In the genomic region with DNA sequence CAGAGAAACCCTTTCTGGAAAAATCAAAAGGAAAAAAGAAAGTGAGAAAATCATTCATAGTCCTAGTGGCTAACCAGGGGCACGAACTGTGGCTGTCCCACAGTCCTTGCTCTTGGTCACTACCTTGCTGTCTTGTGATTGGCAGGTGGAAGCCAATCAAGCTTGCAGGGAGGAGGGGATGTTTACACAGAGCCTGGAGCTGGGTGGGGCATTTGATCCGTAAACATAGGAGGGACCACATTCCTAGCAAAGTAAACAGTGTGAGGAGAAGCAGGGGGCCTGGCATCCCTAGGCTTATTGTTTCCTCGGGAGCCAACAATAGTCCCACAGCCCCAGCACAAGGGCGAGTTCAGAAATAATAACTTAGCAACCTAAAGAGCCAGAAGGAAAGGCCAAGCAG, we compare ENCODE assay signal across 18 mouse cellular contexts.
A peak's percentile ranks its signal among the peaks of the same experiment; 100 is the strongest.
DNase-seq lines count a peak whose midpoint lies in the region; ATAC-seq and TF ChIP-seq lines count a peak whose summit lies in the region.
"Had no signal": no experiment of that assay in that cellular context is flagged by ENCODE, and none has a peak within 500 bp of the region (broad histone marks: within the 10 kb centered on the region; RNA-seq: fewer than 3 reads in every experiment).

No protein-coding gene starts in this region.

- DNase-seq in embryonic facial prominence, embryonic 14.5 days (ENCODE audit: low spot score): peak; percentile 9
- no peak for DNase-seq in embryonic facial prominence, embryonic 10.5 days (ENCODE audit: low spot score)
- DNase-seq in embryo, embryonic 10.5 days (ENCODE audit: low spot score): peak; percentile 22
- peak; percentile 48 for DNase-seq in lung, embryonic 14.5 days
- DNase-seq in frontal cortex, postnatal 36 days (ENCODE audit: low spot score in 2 of 2): no peak
- DNase-seq in adrenal gland, adult 2 months: no peak
- DNase-seq: cerebellum, adult 11-12 months; heart, adult 2 months; kidney, adult 9 months; right cerebral cortex, postnatal 25 days; thymus, adult 18-20 months had no signal

- H3K4me2 ChIP-seq in embryonic facial prominence, embryonic 14.5 days (ENCODE audit: low read depth, low read length): no peak overlapping the region
- H3K4me2 ChIP-seq in lung, embryonic 14.5 days: no peak overlapping the region
- no peak overlapping the region for H3K4me2 ChIP-seq in stomach, embryonic 15.5 days
- H3K4me2 ChIP-seq: hindbrain, embryonic 15.5 days; neural tube, embryonic 12.5 days had no signal

- 37% methylated on average over 4 of the region's 4 CpGs for WGBS in embryonic facial prominence, embryonic 14.5 days
- WGBS in embryonic facial prominence, embryonic 10.5 days: 20% methylated on average over 4 of the region's 4 CpGs
- WGBS in lung, embryonic 14.5 days: 22% methylated on average over 4 of the region's 4 CpGs
- 31% methylated on average over 4 of the region's 4 CpGs for WGBS in stomach, embryonic 15.5 days

- no peak overlapping the region for H3K27ac ChIP-seq in embryonic facial prominence, embryonic 14.5 days (replicated peaks; ENCODE audit: low read depth, low read length)
- H3K27ac ChIP-seq in embryonic facial prominence, embryonic 10.5 days (replicated peaks): no peak overlapping the region
- H3K27ac ChIP-seq in lung, embryonic 14.5 days (ENCODE audit: low read depth): no peak overlapping the region
- H3K27ac ChIP-seq in stomach, embryonic 15.5 days: peak overlapping the region; percentile 44; the same call in 1 of the 2 replicates
- H3K27ac ChIP-seq: heart, adult 2 months; hindbrain, embryonic 15.5 days; neural tube, embryonic 12.5 days had no signal

- no peaks in the 10 kb centered on the region for H3K4me1 ChIP-seq in embryonic facial prominence, embryonic 14.5 days (ENCODE audit: control insufficient read depth, insufficient read depth, low read length)
- H3K4me1 ChIP-seq in embryonic facial prominence, embryonic 10.5 days: peaks cover 11% of the 10 kb centered on the region
- peaks cover 11% of the 10 kb centered on the region; the same call in 1 of the 2 replicates for H3K4me1 ChIP-seq in lung, embryonic 14.5 days (ENCODE audit: insufficient read depth)
- H3K4me1 ChIP-seq in stomach, embryonic 15.5 days: peaks cover 13% of the 10 kb centered on the region
- H3K4me1 ChIP-seq: hindbrain, embryonic 15.5 days; neural tube, embryonic 12.5 days had no signal

- no peak overlapping the region for H3K4me3 ChIP-seq in embryonic facial prominence, embryonic 14.5 days (ENCODE audit: low read depth, low read length)
- no peak overlapping the region for H3K4me3 ChIP-seq in embryonic facial prominence, embryonic 10.5 days
- no peak overlapping the region for H3K4me3 ChIP-seq in lung, embryonic 14.5 days (ENCODE audit: low read depth, low read length)
- no peak overlapping the region for H3K4me3 ChIP-seq in stomach, embryonic 15.5 days (replicated peaks)
- H3K4me3 ChIP-seq: heart, adult 2 months; hindbrain, embryonic 15.5 days; neural tube, embryonic 12.5 days had no signal

- TF ChIP-seq CTCF in lung, embryonic 14.5 days (IDR thresholded peaks at IDR 0.05; ENCODE audit: low read depth): no peak

- ATAC-seq in embryonic facial prominence, embryonic 14.5 days (ENCODE audit: low read depth): no peak
- 0 out of 2 replicates have a peak, but pooled peaks have one; percentile 32 for ATAC-seq in lung, embryonic 14.5 days (ENCODE audit: insufficient read depth)
- ATAC-seq in stomach, embryonic 15.5 days (ENCODE audit: insufficient read depth, low FRiP score, low read depth): peak; percentile 90
- no peak for ATAC-seq in monocyte, adult 5-6 weeks (replicated peaks; ENCODE audit: insufficient number of reproducible peaks, low FRiP score, low TSS enrichment, poor library complexity, severe bottlenecking)
- ATAC-seq: forebrain, embryonic 14.5 days; midbrain, embryonic 16.5 days had no signal

- H3K36me3 ChIP-seq in embryonic facial prominence, embryonic 14.5 days (ENCODE audit: control insufficient read depth, insufficient read depth, low read length): no peaks in the 10 kb centered on the region
- H3K36me3 ChIP-seq in embryonic facial prominence, embryonic 10.5 days (replicated peaks): no peaks in the 10 kb centered on the region
- H3K36me3 ChIP-seq in lung, embryonic 14.5 days (ENCODE audit: insufficient read depth): no peaks in the 10 kb centered on the region
- H3K36me3 ChIP-seq in stomach, embryonic 15.5 days: no peaks in the 10 kb centered on the region
- H3K36me3 ChIP-seq: hindbrain, embryonic 15.5 days; neural tube, embryonic 12.5 days had no signal

- H3K27me3 ChIP-seq in embryonic facial prominence, embryonic 14.5 days (replicated peaks; ENCODE audit: control insufficient read depth, insufficient read depth, low read length): no peaks in the 10 kb centered on the region
- H3K27me3 ChIP-seq in embryonic facial prominence, embryonic 10.5 days (replicated peaks; ENCODE audit: low read depth, poor library complexity, severe bottlenecking): no peaks in the 10 kb centered on the region
- H3K27me3 ChIP-seq in lung, embryonic 14.5 days (ENCODE audit: insufficient read depth, low read length): no peaks in the 10 kb centered on the region
- H3K27me3 ChIP-seq in stomach, embryonic 15.5 days (replicated peaks): no peaks in the 10 kb centered on the region
- H3K27me3 ChIP-seq: CH12.LX; hindbrain, embryonic 15.5 days; neural tube, embryonic 12.5 days had no signal

- no peak overlapping the region for H3K9ac ChIP-seq in embryonic facial prominence, embryonic 14.5 days (ENCODE audit: low read depth, low read length)
- no peak overlapping the region for H3K9ac ChIP-seq in lung, embryonic 14.5 days
- no peak overlapping the region for H3K9ac ChIP-seq in stomach, embryonic 15.5 days
- H3K9ac ChIP-seq: hindbrain, embryonic 15.5 days; neural tube, embryonic 12.5 days had no signal

- no peaks in the 10 kb centered on the region for H3K9me3 ChIP-seq in embryonic facial prominence, embryonic 14.5 days (ENCODE audit: control insufficient read depth, low read length)
- H3K9me3 ChIP-seq in embryonic facial prominence, embryonic 10.5 days: no peaks in the 10 kb centered on the region
- H3K9me3 ChIP-seq in lung, embryonic 14.5 days (ENCODE audit: low read depth, low read length): no peaks in the 10 kb centered on the region
- H3K9me3 ChIP-seq in stomach, embryonic 15.5 days: no peaks in the 10 kb centered on the region
- H3K9me3 ChIP-seq: hindbrain, embryonic 15.5 days; neural tube, embryonic 12.5 days had no signal

Comparison
In these comparisons a context has a peak if more than half of its experiments do, and no peak if none do; other contexts are left out.
1. DNase-seq: peak in embryonic facial prominence, embryonic 14.5 days (single experiment), embryo, embryonic 10.5 days (single experiment) and lung, embryonic 14.5 days (single experiment); none in embryonic facial prominence, embryonic 10.5 days (single experiment), frontal cortex, postnatal 36 days (0 of 2) and adrenal gland, adult 2 months (single experiment).
2. ATAC-seq: peak in lung, embryonic 14.5 days (single experiment) and stomach, embryonic 15.5 days (single experiment); none in embryonic facial prominence, embryonic 14.5 days (single experiment) and monocyte, adult 5-6 weeks (single experiment).